Mouse (Mus musculus): ENCODE measurements around the gene Ntn1. TPM values are rescaled to one million over a fixed set of nuclear protein-coding genes. Genes with fewer than 3 reads are reported as not detected.

Ntn1 gene
- polyA plus RNA-seq, 1 experiment: 24.4 TPM

GRCm38 (mm10) chr11:68250106-68250505, 150.5 kb downstream of the Ntn1 start:
- no peak for DNase-seq
- H3K4me3 ChIP-seq (ENCODE audit: insufficient read depth, low read depth, low read length): no peak overlapping the region
- peaks cover 3% of the 10 kb centered on the region; the same call in 1 of the 2 replicates for H3K4me1 ChIP-seq (ENCODE audit: control insufficient read depth, insufficient read depth, low read length)
- no peaks in the 10 kb centered on the region; the same call in 1 of the 2 replicates for H3K36me3 ChIP-seq (ENCODE audit: control insufficient read depth, insufficient read depth, low read length)
- no peak overlapping the region for H3K27ac ChIP-seq (ENCODE audit: insufficient read depth, low read depth, low read length)
- no peaks in the 10 kb centered on the region for H3K27me3 ChIP-seq (replicated peaks; ENCODE audit: control insufficient read depth, insufficient read depth, low read length)
- 92% methylated on average over 6 of the region's 6 CpGs for WGBS
- TF ChIP-seq POLR2A (IDR thresholded peaks at IDR 0.05; ENCODE audit: low read depth, low read length): no peak
- no peak for TF ChIP-seq CTCF (conservative IDR thresholded peaks at IDR 0.05; ENCODE audit: insufficient read depth, insufficient read length, low read depth, low read length)

- Histone ChIP-seq H3K27ac (ENCODE audit: insufficient read depth, low read depth, low read length) (no peak overlapping the region), H3K4me3 (ENCODE audit: insufficient read depth, low read depth, low read length) (no peak overlapping the region), H3K36me3 (ENCODE audit: control insufficient read depth, insufficient read depth, low read length) (no peaks in the 10 kb centered on the region; the same call in 1 of the 2 replicates), H3K4me1 (ENCODE audit: control insufficient read depth, insufficient read depth, low read length) (no peaks in the 10 kb centered on the region), H3K27me3 (replicated peaks; ENCODE audit: control insufficient read depth, insufficient read depth, low read length) (no peaks in the 10 kb centered on the region)
- TF ChIP-seq POLR2A (IDR thresholded peaks at IDR 0.05; ENCODE audit: low read depth, low read length) (no peak), CTCF (conservative IDR thresholded peaks at IDR 0.05; ENCODE audit: insufficient read depth, insufficient read length, low read depth, low read length) (no peak)
- no peak for DNase-seq
- WGBS: 47% methylated on average over 6 of the region's 6 CpGs
Measured at GRCm38 (mm10) chr11:68247897-68248296, 152.7 kb downstream of the Ntn1 start.

DNA sequence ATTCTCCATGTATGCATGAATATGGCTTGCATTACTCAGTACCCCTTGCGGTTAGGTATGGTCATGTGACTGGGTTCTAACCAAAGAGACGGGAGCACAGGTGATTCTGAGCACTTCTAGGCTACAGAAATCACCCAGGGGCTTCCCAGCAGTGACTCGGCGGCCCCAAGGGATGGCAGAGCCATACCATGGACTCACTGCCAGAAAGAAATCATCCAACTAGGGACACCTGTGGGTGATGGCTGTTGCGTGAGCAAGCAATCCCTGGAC, 155.7 kb downstream of the Ntn1 start:
- Histone ChIP-seq H3K27me3 (replicated peaks; ENCODE audit: control insufficient read depth, insufficient read depth, low read length) (no peaks in the 10 kb centered on the region), H3K4me1 (ENCODE audit: control insufficient read depth, insufficient read depth, low read length) (no peaks in the 10 kb centered on the region), H3K27ac (ENCODE audit: insufficient read depth, low read depth, low read length) (no peak overlapping the region), H3K4me3 (ENCODE audit: insufficient read depth, low read depth, low read length) (no peak overlapping the region), H3K36me3 (ENCODE audit: control insufficient read depth, insufficient read depth, low read length) (no peaks in the 10 kb centered on the region; the same call in 1 of the 2 replicates)
- TF ChIP-seq POLR2A (IDR thresholded peaks at IDR 0.05; ENCODE audit: low read depth, low read length): no peak
- TF ChIP-seq CTCF (conservative IDR thresholded peaks at IDR 0.05; ENCODE audit: insufficient read depth, insufficient read length, low read depth, low read length): no peak
- DNase-seq: no peak
- WGBS: 92% methylated on average over 5 of the region's 5 CpGs

DNA sequence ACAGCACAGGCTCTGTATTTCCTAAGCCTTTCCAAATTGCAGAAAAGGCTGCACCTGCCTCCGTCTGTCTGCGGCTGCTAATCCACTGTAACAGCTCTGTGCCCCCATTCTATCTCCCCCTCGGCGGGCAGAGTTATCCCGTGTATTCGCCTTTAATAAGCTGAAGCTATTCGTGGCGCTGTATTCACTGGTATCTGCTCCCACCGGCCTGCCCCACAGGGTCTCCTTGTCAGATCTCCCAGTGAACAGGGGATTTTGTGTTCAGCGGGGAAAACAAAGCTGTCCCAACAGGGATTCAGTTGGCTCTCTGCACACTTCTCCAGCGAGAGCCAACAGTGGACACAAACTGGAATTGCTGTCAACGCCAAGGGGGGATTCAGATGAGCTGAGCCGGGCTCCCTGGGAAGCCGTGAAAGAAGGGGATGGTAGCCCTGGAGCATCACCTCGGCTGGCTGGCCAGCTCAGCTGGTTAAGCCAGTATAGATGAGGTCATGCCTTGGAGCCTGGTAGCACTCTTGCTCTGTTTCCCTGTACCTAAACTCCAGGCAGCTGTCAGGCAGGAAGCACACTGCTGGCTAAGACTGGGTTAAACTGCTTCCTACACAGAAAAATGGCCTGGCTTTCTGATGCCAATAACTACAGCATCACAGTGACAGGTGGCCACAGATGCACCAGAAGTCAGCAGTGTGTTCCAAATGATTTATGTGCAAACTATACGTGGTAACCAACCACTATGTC, 156.2 kb downstream of the Ntn1 start:
- Histone ChIP-seq H3K27ac (ENCODE audit: insufficient read depth, low read depth, low read length) (no peak overlapping the region), H3K27me3 (replicated peaks; ENCODE audit: control insufficient read depth, insufficient read depth, low read length) (no peaks in the 10 kb centered on the region), H3K4me3 (ENCODE audit: insufficient read depth, low read depth, low read length) (no peak overlapping the region), H3K36me3 (ENCODE audit: control insufficient read depth, insufficient read depth, low read length) (no peaks in the 10 kb centered on the region; the same call in 1 of the 2 replicates), H3K4me1 (ENCODE audit: control insufficient read depth, insufficient read depth, low read length) (no peaks in the 10 kb centered on the region)
- no peak for TF ChIP-seq CTCF (conservative IDR thresholded peaks at IDR 0.05; ENCODE audit: insufficient read depth, insufficient read length, low read depth, low read length)
- TF ChIP-seq POLR2A (IDR thresholded peaks at IDR 0.05; ENCODE audit: low read depth, low read length): no peak
- 89% methylated on average over 16 of the region's 16 CpGs for WGBS
- DNase-seq: no peak

- 69% methylated on average over 5 of the region's 5 CpGs for WGBS
- Histone ChIP-seq H3K27me3 (replicated peaks; ENCODE audit: control insufficient read depth, insufficient read depth, low read length) (no peaks in the 10 kb centered on the region), H3K36me3 (ENCODE audit: control insufficient read depth, insufficient read depth, low read length) (no peaks in the 10 kb centered on the region), H3K4me1 (ENCODE audit: control insufficient read depth, insufficient read depth, low read length) (no peaks in the 10 kb centered on the region), H3K27ac (ENCODE audit: insufficient read depth, low read depth, low read length) (no peak overlapping the region), H3K4me3 (ENCODE audit: insufficient read depth, low read depth, low read length) (no peak overlapping the region)
- no peak for DNase-seq
- no peak for TF ChIP-seq POLR2A (IDR thresholded peaks at IDR 0.05; ENCODE audit: low read depth, low read length)
- TF ChIP-seq CTCF (conservative IDR thresholded peaks at IDR 0.05; ENCODE audit: insufficient read depth, insufficient read length, low read depth, low read length): no peak
Measured at GRCm38 (mm10) chr11:68239756-68240155, 160.9 kb downstream of the Ntn1 start.

GRCm38 (mm10) chr11:68233469-68233965, 167.1 kb downstream of the Ntn1 start:
- TF ChIP-seq POLR2A (IDR thresholded peaks at IDR 0.05; ENCODE audit: low read depth, low read length): no peak
- TF ChIP-seq CTCF (conservative IDR thresholded peaks at IDR 0.05; ENCODE audit: insufficient read depth, insufficient read length, low read depth, low read length): no peak
- Histone ChIP-seq H3K27me3 (replicated peaks; ENCODE audit: control insufficient read depth, insufficient read depth, low read length) (no peaks in the 10 kb centered on the region), H3K4me1 (ENCODE audit: control insufficient read depth, insufficient read depth, low read length) (no peaks in the 10 kb centered on the region), H3K36me3 (ENCODE audit: control insufficient read depth, insufficient read depth, low read length) (no peaks in the 10 kb centered on the region), H3K4me3 (ENCODE audit: insufficient read depth, low read depth, low read length) (no peak overlapping the region), H3K27ac (ENCODE audit: insufficient read depth, low read depth, low read length) (no peak overlapping the region)
- DNase-seq: no peak
- 82% methylated on average over 9 of the region's 9 CpGs for WGBS

DNA sequence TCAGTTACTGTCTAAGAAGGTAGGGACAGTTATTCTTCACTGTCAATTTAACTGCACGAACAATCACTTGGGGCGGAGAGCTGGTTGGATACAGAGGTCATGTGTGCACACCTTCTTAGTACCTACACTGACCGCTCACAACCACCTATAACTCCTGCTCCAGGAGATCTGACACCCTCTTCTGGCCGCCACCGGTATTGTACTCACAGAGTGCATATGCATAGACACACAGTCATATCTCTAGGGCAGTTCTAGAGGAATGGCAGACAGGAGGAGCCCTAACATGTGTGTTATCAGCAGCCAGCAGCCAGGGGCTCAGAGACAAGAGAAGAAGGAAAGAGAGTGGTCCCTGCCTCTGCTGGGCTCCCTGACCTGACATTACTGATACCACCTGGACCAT, 169.1 kb downstream of the Ntn1 start:
- 95% methylated on average over 5 of the region's 5 CpGs for WGBS
- Histone ChIP-seq H3K4me3 (ENCODE audit: insufficient read depth, low read depth, low read length) (no peak overlapping the region), H3K36me3 (ENCODE audit: control insufficient read depth, insufficient read depth, low read length) (no peaks in the 10 kb centered on the region), H3K27me3 (replicated peaks; ENCODE audit: control insufficient read depth, insufficient read depth, low read length) (no peaks in the 10 kb centered on the region), H3K4me1 (ENCODE audit: control insufficient read depth, insufficient read depth, low read length) (no peaks in the 10 kb centered on the region), H3K27ac (ENCODE audit: insufficient read depth, low read depth, low read length) (no peak overlapping the region)
- no peak for DNase-seq
- no peak for TF ChIP-seq POLR2A (IDR thresholded peaks at IDR 0.05; ENCODE audit: low read depth, low read length)
- TF ChIP-seq CTCF (conservative IDR thresholded peaks at IDR 0.05; ENCODE audit: insufficient read depth, insufficient read length, low read depth, low read length): 0 out of 2 replicates have a peak, but pooled peaks have one; percentile 14

Data from kidney, adult 2 months (tissue).